Mouse (Mus musculus) myocyte (in vitro differentiated cells): Measurements from ENCODE around the gene Coq6.

Source experiments
- CEBPB ChIP-seq: IDR thresholded peaks from 2 replicates; pipeline ENCODE4 v1.6.1; 2011; ENCODE audit warnings: mild to moderate bottlenecking, moderate library complexity; ENCODE audit not compliant: poor library complexity, insufficient read depth, severe bottlenecking
- E2F4 ChIP-seq: IDR thresholded peaks from one replicate; pipeline ENCODE4 v1.6.1; 2011; ENCODE audit warnings: mild to moderate bottlenecking, control low read depth, moderate library complexity; ENCODE audit not compliant: insufficient read depth
- MAX ChIP-seq: IDR thresholded peaks from one replicate; pipeline ENCODE4 v1.6.1; 2011; ENCODE audit warnings: low read depth, mild to moderate bottlenecking, control low read depth
- MYOD1 ChIP-seq, 3 experiments: IDR thresholded peaks; one replicate each; pipeline ENCODE4 v1.6.1; 2011; ENCODE audit warnings: control low read depth in 2 of 3, low read depth in 2 of 3, mild to moderate bottlenecking in 2 of 3, moderate library complexity in 1 of 3; ENCODE audit not compliant: insufficient read length in 2 of 3, control insufficient read depth in 1 of 3
- MYOG ChIP-seq, 3 experiments: IDR thresholded peaks; one replicate each; pipeline ENCODE4 v1.6.1; 2011; ENCODE audit warnings: control low read depth in 2 of 3, low read depth in 2 of 3, mild to moderate bottlenecking in 2 of 3; ENCODE audit not compliant: insufficient read length in 2 of 3, control insufficient read depth in 1 of 3, insufficient read depth in 1 of 3
- POLR2A ChIP-seq: IDR thresholded peaks from one replicate; pipeline ENCODE4 v1.6.1; 2011; ENCODE audit warnings: low read depth, mild to moderate bottlenecking, control low read depth, moderate library complexity; ENCODE audit not compliant: insufficient read length
- POLR2AphosphoS2 ChIP-seq: IDR thresholded peaks from one replicate; pipeline ENCODE4 v1.6.1; 2011; ENCODE audit warnings: low read depth, control low read depth; ENCODE audit not compliant: insufficient read length
- SRF ChIP-seq: IDR thresholded peaks from one replicate; pipeline ENCODE4 v1.6.1; 2011; ENCODE audit warnings: low read depth; ENCODE audit not compliant: control insufficient read depth, insufficient read length
- TCF12 ChIP-seq: IDR thresholded peaks from one replicate; pipeline ENCODE4 v1.6.1; 2011; ENCODE audit warnings: mild to moderate bottlenecking, control low read depth; ENCODE audit not compliant: poor library complexity, insufficient read depth, severe bottlenecking
- USF1 ChIP-seq: IDR thresholded peaks from one replicate; pipeline ENCODE4 v1.6.1; 2011; ENCODE audit warnings: low read depth, mild to moderate bottlenecking, control low read depth, moderate library complexity

DNA sequence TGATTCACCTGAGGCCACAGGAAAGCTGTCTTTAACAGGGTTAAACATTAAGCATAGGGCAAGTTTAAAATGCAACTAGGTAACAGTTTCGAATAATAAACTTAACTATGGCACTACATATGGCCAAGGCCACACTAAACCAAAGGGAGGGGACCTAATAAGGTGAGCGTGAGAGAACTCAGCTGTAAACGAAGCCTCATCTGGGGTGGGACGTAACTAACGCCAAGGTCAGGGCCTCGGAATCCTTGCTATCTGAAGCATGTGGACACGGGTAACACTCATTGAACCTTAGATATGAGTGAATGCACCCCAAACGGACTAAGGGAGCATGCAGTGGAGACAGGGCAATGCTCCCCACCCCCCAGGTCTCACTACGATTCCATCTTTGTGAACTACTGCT is 41.5 kb downstream of the Coq6 start:
- TF ChIP-seq CEBPB: no peak
- TF ChIP-seq POLR2A: no peak
- TF ChIP-seq E2F4: no peak
- TF ChIP-seq MYOD1 (IDR thresholded peaks at IDR 0.05; ENCODE audit: control insufficient read depth in 1 of 3, insufficient read length in 2 of 3, low read depth in 2 of 3): no peak
- no peak for TF ChIP-seq USF1
- no peak for TF ChIP-seq MAX
- TF ChIP-seq POLR2AphosphoS2: no peak
- TF ChIP-seq TCF12: no peak
- no peak for TF ChIP-seq SRF
- no peak for TF ChIP-seq MYOG (IDR thresholded peaks at IDR 0.05; ENCODE audit: control insufficient read depth in 1 of 3, insufficient read depth in 1 of 3, insufficient read length in 2 of 3, low read depth in 2 of 3)
